Mouse (Mus musculus) frontal cortex, adult (tissue): ENCODE data around the gene Terb2.
"Not testable (repeated sequence)": the region's sequence is repeated elsewhere in the genome, so short reads cannot be mapped to it uniquely, and the experiment has no call there.

Experiments used
- ATAC-seq: cut with Nextera tagmentation; 2 replicates; pipeline ENCODE4 v1.9.2; 2017; ENCODE audit warnings: mild to moderate bottlenecking, moderate library complexity, mixed read lengths; ENCODE audit not compliant: low TSS enrichment

The Terb2 gene

DNA sequence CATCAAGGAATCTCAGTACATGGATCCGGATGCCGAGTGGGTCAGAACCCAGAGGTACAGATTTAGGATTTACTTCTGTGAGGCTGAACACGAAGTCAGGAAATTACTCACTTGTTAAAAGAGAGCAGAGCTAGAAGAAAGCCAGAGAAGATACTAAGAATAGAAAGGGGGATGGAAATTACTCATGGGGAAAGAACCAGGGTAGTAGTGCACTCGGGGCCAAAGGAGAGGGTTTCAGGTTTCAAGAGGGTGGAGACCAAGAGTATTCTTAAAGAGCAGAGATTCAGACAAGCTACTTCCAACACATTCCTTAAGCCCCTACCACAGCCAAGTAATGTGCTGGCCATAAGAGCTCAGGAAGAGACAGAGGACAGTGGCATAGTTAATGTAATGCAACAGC lies 24.5 kb upstream of the Terb2 start:
- no peak for ATAC-seq

DNA sequence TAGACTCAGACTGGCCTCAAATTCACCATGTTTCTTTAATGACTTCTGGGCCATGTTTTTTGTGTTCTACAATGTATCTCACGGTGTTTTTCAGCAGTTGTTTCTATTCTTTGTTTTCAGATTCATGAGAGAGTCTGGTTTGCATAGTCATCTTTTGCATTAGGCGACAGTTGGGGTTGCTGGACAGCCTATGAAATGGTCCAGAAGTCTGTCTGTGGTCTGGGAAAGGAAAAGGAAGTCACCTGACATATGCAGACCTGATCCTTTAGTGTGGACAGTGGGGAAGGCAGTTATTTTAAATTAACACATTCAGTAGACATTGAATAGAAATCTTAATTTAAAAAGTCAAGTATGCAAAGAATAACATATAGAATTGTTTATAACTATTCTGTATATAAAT lies 23.5 kb upstream of the Terb2 start:
- ATAC-seq = no peak

DNA sequence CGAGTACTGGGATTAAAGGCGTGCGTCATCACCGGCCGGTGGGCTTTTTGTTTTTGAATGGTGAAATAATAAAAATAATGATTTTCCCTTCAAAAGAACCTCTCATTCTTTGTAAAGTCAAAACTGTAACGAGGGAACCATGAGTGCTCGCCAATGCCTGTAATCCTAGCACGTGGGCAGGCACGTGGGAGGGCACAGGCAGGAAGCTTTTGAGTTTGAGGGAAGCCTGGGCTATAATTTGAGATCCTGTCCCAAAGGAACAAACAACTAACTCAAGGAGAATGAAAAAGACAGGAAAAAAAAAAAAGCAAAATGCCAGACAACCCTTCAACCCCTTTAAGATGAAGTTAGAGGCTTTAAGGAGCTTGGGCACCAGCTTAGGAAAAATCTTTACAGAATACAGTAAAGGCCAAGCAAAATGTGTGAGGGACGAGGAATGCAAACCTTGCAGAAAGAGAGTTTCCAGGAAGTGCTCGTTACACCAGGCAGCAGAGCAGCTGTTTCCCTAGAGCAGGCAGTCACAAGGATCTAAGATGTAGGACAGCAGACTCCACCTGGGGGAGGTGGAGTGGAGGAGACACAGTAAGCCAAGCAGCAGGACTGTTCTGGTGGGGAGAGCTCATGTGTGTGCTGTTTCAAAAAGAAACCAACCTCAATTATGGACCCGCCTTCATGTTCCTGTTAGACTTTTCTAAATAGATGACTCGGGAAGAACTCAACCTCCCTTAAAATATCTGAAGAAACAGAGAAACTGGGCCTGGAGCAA lies 22.5 kb upstream of the Terb2 start:
- ATAC-seq = peak; percentile 92

DNA sequence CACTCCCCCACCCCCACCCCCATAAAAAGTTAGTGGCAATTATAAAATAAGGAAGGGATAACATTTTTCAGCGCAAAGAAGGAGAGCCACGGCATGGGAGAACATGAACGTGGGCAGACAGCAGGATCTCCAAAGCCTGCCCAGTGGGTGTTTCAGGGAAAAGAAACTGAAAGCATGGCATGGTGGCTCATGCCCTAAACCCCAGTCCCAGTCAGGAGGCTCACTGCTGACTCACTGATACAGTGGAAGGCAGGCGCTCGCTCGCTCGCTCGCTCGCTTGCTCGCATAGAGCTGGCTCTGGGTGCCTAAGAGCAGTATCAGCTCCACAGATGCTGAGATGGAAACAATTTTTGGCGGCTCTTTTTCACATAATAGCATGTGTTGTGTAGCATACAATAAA lies 21.8 kb upstream of the Terb2 start:
- peak; percentile 83 for ATAC-seq

DNA sequence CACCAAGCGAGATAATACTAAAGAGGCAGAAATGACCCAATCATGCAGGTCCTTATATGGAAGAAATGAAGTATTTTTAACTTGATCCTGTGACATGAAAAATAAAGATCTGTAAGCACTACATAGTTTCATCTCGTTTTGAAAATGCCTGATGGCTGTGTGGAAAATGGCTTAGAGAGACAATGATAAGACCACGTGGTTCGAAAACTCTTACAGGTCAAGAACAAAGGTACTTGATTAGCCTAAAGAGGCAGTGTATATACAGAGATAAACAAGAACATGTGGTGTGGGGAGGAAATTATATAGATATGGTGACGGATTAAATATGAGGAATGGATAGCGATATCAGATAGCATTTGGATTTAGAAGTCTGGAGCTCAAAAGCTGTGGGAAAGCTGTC lies 14.8 kb upstream of the Terb2 start:
- ATAC-seq = no peak

DNA sequence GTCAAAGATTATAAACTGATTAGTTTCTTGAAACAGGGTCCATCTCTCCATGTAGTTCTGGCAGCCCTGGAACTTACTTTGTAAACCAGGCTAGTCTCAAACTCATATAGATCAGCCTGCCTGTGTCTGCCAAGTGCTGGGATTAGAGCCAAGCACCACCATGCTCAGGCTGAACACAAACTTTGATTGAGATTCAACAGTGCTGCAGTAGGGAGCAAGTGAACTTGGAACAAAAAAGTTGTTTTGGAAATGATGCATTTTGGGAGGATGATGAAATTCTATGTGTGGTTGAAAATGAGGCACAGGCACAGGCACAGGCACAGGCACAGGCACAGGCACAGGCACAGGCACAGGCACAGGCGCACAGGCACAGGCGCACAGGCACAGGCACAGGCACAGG lies 13.9 kb upstream of the Terb2 start:
- 0 out of 2 replicates have a peak, but pooled peaks have one; percentile 44 for ATAC-seq

DNA sequence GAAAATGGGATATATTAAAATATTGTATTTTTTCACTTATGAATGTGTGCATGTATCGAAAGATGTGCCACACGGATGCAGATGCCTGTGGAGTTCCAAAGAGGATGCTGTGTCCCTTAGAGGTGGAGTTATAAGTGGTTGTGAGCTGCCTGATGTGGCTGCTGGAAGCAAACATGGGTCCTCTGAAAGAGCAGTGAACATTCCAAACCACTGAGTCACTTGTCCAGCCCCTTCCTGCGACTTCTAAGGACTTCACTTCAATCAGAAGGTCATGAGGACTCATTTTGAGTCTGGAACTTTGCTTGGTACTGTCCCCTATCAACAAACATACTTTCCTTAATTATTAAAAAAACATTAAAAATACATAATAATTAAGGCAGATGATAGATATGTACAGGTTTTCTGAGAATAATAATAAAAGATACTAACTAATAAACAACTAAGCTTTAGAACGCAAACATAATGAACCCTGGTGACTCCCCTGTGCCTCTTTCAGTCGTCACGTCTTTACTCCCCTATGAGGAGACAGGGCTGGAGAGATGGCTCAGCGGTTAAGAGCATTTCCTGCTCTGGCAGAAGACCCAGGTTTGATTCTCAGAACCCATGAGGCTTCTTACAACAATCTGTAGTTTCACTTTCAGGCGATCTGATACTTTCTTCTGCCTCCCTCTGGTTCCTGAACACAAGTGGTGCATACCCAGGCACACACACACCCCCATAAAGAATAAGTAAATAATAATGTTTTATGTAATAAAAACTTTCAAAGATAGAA lies 5.8 kb upstream of the Terb2 start:
- no peak for ATAC-seq

DNA sequence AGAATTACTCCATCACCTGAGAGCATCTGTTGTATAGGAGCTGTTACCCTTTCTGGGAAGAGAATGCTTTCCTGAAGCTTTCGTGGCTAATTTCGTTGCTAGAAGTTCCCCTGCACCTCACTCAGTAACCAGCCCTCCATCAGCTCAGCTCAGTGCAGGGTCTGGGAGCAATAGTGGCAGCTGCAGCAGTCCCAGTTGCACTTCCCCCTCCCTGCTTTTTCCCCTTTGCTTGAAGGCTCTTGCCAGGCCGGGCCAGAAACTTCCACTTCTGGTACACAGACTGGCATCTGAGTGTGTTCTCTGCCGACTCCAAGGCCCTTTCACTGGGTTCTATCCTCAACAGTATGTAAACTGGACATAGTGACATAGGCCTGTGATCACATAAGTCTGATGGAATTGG lies 986 bp upstream of the Terb2 start:
- no peak for ATAC-seq

DNA sequence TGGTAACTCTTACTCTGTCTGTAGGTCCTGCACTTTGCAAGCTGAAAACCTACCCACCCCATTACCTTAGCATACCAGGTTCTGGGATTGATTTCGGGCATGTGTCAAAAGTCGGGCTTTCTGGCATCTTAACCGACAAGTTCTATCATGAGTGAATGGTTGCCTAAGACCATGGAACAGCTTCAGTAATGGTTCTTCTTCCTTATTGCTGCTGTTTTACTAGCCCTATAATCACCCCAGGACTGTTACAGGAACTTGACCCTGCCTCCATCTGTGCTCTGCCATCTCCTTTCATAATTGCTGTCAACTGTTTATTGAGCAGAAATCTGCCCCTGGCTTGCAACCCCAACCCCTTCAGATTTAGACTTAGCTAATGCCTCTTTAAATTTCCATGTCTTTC lies 679 bp downstream of the Terb2 start:
- no peak for ATAC-seq

DNA sequence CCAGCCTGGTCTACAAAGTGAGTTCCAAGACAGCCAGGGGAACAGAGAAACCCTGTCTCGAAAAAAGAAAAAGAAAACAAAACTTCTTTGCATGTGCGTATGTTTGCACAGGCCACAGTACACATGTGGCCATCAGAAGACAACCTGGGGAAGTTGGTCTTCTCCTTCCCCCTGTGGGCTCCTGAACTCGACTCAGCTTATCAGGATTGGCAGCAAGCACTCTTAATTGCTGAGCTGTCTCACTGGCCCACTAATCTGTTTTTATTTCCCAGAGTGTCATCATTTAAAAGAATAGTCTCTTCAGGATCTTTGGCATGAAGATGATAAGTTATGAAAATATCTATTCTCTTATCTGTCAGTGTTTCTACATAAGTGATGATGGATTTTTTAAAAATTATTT lies 5.8 kb downstream of the Terb2 start:
- no peak for ATAC-seq

DNA sequence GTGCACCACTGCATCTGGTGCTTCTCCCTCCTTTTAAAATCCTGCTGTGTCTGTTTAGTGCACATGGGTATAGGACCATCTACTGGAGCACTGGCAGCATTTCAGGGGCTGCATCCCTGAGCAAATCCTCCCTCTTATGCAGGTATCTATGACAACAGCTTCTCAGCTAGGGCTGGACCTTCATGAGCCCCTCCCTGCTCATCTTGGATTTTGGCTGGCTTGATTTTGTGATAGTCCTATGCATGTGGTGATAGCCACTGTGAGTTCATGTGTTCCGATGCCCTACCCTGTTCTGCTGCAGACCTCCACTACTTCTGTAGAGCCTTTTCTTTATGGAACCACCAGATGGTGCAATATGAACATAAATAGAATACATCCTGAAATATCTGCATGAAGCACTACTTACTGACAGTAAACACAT lies 8.4 kb downstream of the Terb2 start:
- peak; percentile 97 for ATAC-seq

DNA sequence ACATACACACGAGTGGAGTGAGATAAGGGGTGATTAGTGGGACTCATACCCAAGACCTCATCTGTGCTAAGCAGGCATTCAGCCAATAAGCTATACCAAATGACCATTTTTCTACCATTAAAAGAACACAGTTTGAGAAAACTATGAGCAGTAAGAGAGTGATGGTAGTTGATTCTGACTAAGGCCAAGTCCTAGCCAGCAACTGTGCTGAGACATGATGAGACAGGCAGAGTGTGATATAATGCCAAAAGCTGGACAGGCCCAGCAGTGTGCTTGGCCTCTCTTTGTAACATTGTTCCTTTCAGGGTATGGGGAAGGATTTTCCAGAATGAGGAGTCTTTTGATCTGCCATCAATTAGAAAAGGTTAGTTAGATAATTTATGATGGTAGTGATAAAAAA lies 15.4 kb downstream of the Terb2 start:
- ATAC-seq = no peak

DNA sequence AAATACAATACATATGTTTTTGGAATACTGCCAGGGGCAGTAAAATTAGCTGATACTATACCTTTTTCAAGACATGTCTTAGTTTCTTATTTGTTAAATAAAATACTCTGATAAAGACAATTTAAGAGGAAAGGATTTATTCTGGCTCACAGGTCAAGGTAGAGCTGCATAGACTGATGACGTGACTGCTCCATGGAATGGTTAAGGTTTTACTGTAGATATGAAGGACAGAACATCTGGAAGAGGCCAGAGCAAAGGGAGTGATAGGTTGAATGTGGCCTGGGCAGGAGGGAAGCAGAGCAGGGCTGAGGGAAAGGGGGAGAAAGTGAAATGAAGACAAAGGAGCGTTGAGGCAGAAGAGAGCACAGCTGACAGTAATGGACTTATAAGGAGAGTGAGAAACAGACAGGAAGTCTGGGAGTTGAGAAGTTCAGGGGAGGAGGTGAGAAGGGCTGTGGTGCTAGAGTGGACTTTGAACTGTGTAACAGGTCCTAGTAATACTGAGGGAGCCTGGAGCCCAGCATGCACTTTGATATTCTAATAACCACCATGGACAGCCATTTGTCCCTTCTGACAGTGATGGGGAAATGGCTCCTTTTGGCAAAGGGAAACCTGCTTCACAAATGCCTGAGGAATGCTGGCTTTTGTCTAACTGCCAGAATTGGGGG lies 20.5 kb downstream of the Terb2 start:
- no peak for ATAC-seq

DNA sequence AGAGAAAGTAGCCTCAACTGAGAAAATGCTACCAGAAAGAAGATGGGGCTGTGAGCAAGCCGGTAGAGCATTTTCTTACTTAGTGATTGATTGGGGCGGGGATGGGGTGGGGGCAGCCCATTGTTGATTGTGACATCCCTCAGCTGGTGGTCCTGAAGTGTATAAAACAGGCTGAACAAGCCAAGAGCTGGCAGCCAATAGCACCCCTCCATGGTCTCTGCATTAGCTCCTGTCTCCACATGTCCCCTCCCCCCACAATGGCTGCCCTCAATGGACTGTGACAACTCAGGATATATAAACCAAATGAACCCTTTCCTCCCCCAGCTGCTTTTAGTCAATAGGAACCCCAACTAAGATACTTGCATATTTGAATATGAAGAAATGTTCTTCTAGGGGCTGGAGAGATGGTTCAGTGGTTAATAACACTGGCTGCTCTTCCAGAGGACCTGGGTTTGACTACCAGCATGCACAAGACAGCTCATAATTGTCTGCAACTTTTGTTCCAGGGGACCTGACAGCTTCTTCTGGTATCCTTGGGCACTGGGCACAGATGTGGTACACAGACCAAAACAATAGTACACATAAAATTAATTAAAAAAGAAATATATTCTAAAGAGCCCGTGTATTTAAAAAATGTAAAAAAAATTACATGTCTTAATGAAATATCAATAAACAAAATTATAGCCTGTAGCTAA lies 24.6 kb downstream of the Terb2 start:
- ATAC-seq = no peak

DNA sequence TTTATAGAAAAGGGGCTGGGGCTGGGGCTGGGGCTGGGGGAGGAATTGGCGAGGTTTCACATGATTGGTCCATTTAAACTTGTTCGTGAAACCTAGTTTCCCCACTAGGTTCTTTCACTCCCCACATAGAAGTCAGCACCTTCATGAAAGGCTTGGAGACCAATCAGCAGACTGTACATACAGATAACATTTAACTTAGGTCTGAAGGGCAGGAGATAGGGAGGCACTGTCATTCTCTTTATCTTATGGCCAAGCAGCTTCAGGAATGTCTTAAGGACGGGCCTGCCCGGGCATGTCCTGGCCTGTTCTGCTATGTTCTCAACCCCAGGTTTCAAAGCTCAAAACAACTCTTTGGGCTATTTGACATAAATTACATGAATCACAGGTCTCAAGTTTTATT lies 31.0 kb downstream of the Terb2 start:
- ATAC-seq = not testable (repeated sequence)

DNA sequence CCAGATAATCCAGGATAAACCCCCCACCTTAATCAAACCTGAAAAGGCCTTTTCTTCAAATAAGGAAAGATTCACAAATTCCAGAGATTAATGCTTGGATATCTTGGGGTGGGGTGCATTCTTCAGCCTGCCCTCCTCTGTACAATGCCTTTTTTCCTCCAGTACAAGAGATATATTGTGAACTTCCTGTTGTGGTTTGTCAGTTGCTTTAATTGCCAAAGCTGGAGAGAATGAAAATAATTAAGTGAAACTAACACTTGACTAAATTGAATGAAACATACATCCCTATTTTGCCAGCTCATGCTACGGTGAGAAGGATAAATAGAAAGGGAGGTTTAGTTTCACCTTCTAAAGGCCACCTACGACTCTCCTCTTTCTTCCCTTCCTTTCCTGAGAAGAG lies 32.2 kb downstream of the Terb2 start:
- ATAC-seq = no peak

DNA sequence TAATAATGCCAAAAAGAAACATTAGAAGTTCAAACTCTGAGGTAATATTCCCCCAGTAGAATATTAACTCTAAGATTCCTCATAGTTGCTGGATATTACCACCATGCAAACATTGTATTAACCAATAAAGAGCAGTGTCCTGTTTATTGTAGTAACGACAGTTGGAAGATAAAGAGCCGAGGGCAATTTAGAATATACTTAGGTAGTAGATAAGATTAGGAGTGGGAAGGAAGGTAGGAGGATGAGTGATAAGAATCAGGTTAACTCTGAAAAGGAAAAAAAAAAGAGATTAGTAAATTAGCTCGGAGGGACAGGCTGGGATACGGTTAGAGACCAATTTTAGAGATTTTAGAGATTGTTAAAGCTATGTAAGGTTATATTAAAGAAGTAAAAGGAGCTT lies 35.3 kb downstream of the Terb2 start:
- no peak for ATAC-seq

DNA sequence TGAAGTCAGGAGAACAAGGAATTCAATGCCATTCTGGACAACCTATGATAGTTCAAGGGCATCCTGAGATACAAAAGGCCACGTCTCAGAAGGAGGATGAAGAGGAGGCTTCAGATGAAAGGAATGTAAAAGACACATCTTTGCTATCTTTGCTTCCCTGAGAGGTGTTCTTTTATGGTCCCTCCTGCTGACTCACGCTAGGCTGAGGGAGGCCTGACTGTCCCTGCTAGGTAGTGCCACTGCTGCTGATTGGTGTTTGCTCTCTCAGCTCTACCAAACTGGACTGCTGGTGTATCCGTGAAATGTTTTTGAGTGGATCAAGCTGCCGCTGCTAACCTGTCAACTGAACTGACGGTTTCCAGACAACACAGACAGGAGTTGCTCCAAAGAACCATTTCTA lies 35.7 kb downstream of the Terb2 start:
- ATAC-seq = no peak

DNA sequence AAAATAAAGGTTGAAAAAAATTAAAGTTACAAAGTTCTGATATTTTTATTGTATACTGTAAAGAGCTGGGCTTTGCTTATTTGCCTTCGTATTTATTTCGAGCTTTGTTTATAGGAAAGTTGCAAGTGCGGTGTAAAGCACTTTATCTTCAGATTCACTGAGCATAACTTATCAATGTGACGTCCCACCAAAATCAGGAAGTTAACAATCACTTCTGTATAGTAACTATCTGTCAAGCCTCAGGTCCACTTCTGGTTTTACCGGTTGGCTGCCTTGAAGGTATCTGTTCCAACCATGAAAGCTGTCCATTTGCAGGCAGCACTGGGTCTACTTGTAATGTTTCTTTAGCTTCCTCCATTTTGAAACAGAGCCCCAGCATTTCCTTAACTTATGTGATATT lies 36.2 kb downstream of the Terb2 start:
- ATAC-seq = no peak

DNA sequence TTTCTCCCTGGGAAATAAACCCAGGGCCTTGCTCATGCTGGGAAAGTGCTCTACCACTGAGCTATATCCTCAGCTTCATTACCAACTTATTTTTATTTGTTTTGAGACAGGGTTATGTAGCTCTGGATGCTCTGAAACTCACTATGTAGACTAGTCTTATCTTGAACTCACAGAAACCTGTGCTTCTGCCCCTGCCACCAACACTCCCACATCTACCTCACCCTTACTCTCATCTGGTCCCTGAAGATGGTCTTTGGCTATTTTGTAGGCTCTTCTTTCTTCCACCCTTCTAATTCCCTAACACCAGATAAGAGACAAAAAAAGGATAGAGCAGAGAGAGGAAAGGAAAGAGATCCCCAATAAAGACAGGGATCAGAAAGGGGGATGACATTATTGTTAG lies 37.6 kb downstream of the Terb2 start:
- ATAC-seq = no peak

DNA sequence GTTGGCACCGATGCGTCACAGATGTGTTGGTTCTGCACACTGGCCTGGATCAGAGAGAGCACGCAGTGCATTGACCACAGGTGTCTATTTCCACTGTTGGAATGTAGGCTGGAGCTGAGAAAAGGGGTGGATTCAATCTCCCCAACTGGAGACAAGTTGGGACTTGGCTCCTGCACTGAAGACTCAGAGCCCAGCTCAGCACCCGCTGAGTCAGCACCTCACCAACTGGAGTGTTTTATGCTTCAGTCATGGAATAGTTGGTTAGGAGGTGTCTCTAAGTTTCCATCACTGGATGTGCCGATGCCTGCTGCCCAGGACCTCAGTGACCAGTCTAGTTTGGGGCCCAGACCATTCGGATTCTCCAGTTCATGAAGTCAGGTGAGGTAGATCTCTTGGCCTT lies 44.3 kb downstream of the Terb2 start:
- no peak for ATAC-seq

DNA sequence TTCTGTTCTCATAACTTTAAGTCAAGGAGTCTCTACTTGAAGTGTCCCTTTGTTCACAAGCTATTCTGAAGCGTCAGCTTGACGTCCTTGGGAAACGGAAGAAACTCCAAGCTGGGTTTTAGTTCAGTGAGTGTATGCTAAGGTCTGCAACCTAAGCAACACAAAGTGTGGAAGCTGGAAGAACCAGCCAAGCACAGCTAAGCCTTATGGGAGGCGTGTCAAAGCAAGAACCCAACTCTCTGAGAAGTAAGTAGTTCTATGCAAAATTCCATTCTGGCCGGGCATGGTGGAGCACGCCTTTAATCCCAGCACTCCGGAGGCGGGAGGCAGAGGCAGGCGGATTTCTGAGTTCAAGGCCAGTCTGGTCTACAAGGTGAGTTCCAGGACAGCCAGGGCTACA lies 45.5 kb downstream of the Terb2 start:
- ATAC-seq = no peak
